Mouse (Mus musculus) liver, postnatal 0 days (tissue): ENCODE data around the gene Dus2. TPM values are rescaled to one million over a fixed set of nuclear protein-coding genes. Genes with fewer than 3 reads are reported as not detected.

Experiments used
- ATAC-seq: fragments of 200-750 bp; cut with Nextera tagmentation; 2 replicates; pipeline ENCODE4 v1.8.0; 2017; ENCODE audit warnings: mild to moderate bottlenecking, moderate library complexity
- DNase-seq: peaks from one replicate; pipeline ENCODE4 v3.0.0-alpha.2; 2016
- H3K27ac ChIP-seq: fragments of 300-500 bp; sonication (generic); 2 replicates; pipeline ENCODE4 v1.5.1; 2014; ENCODE audit warnings: antibody characterized with exemption, moderate library complexity, mild to moderate bottlenecking, low read depth
- H3K27me3 ChIP-seq: fragments of 300-500 bp; sonication (generic); 2 replicates; pipeline ENCODE4 v1.6.1; 2014; ENCODE audit warnings: low read length, control low read depth, mixed read lengths; ENCODE audit not compliant: insufficient read depth
- H3K36me3 ChIP-seq: fragments of 300-500 bp; sonication (generic); replicated peaks from 2 replicates; pipeline ENCODE4 v1.6.1; 2014; ENCODE audit warnings: mild to moderate bottlenecking, control low read depth, low read length, moderate library complexity, mixed read lengths; ENCODE audit not compliant: insufficient read depth
- H3K4me1 ChIP-seq: fragments of 300-500 bp; sonication (generic); 2 replicates; pipeline ENCODE4 v1.6.1; 2014; ENCODE audit warnings: antibody characterized with exemption, mild to moderate bottlenecking, control low read depth; ENCODE audit not compliant: insufficient read depth
- H3K4me2 ChIP-seq: fragments of 300-500 bp; sonication (generic); 2 replicates; pipeline ENCODE4 v1.6.1; 2014; ENCODE audit warnings: low read depth, mild to moderate bottlenecking, low read length, moderate library complexity, mixed read lengths
- H3K4me3 ChIP-seq: fragments of 300-500 bp; sonication (generic); 2 replicates; pipeline ENCODE4 v1.5.1; 2014; ENCODE audit warnings: low read depth, low read length
- H3K9ac ChIP-seq: fragments of 300-500 bp; sonication (generic); replicated peaks from 2 replicates; pipeline ENCODE4 v1.6.1; 2014; ENCODE audit warnings: mild to moderate bottlenecking, moderate library complexity
- H3K9me3 ChIP-seq: fragments of 300-500 bp; sonication (generic); 2 replicates; pipeline ENCODE4 v1.6.1; 2016; ENCODE audit warnings: mild to moderate bottlenecking, control low read depth, low read length, mixed read lengths
- CTCF ChIP-seq: sonication (generic); IDR thresholded peaks from 2 replicates; pipeline ENCODE4 v1.5.1; 2016; ENCODE audit warnings: antibody characterized with exemption, low read depth
- EP300 ChIP-seq: IDR thresholded peaks from 2 replicates; pipeline ENCODE4 v1.6.1; 2016; ENCODE audit warnings: antibody characterized with exemption, low read depth, mild to moderate bottlenecking
- WGBS: fragments of 180-500 bp; shearing (Covaris S2); extraction: QIAGEN DNeasy Blood & Tissue Kit; methylation state at CpG from one replicate; pipeline ENCODE4 v1.1.7; 2014; ENCODE audit not compliant: insufficient replicate concordance; 5-methylcytosine and 5-hydroxymethylcytosine counted together
- polyA plus RNA-seq: library from polyadenylated mRNA; unstranded; fragments of >200 nt; fragmentation: Nextera tagmentation; extraction: Ambion mirVana; gene quantifications from 2 replicates; pipeline ENCODE4 v1.2.1, GENCODE M21; 2015

Gene Dus2
- polyA plus RNA-seq, 1 experiment from 2014 or later, result 9.5 TPM

DNA sequence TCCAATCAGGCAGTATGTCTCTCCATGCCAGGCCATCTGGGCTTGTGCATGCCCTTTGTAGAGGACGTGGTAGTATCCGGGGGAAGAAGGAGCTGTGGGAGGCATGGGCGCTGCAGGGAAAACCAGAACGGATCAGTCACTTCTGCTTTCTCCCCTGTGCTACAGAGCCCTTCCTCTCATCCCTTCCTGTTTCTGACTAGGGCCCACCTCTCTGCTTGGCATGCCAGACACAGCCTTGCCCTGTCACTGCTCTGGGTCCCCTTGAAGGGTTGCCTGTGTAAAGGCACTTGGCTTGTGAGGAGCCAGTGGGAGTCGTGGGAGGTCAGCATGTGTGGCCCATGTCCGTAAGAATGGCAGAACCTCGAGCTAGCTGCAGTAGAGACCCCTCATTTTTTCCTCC is 5.2 kb downstream of the Dus2 start:
- ATAC-seq (no peak), DNase-seq (no peak)
- H3K4me3 ChIP-seq, result no peak overlapping the region
- no peaks in the 10 kb centered on the region for H3K27me3 ChIP-seq
- no peaks in the 10 kb centered on the region for H3K36me3 ChIP-seq
- no peak for TF ChIP-seq CTCF
- TF ChIP-seq EP300, result no peak
- WGBS, result 34% methylated on average over 4 of the region's 7 CpGs
- no peak overlapping the region for H3K4me2 ChIP-seq
- no peaks in the 10 kb centered on the region for H3K9me3 ChIP-seq
- H3K9ac ChIP-seq, result no peak overlapping the region
- no peak overlapping the region for H3K27ac ChIP-seq
- peaks cover 24% of the 10 kb centered on the region for H3K4me1 ChIP-seq

- peak; percentile 56 for DNase-seq
- 61% methylated on average over 2 of the region's 2 CpGs for WGBS
- Histone ChIP-seq H3K4me3 (no peak overlapping the region), H3K27me3 (no peaks in the 10 kb centered on the region), H3K4me1 (peaks cover 17% of the 10 kb centered on the region), H3K4me2 (no peak overlapping the region), H3K9ac (no peak overlapping the region), H3K36me3 (no peaks in the 10 kb centered on the region), H3K9me3 (no peaks in the 10 kb centered on the region), H3K27ac (peak overlapping the region; percentile 90)
- ATAC-seq, result peak; percentile 95
- TF ChIP-seq EP300 (peak; percentile 86), CTCF (no peak)
Observed at GRCm38 (mm10) chr8:105998971-105999370, 7.8 kb downstream of the Dus2 start.

DNA sequence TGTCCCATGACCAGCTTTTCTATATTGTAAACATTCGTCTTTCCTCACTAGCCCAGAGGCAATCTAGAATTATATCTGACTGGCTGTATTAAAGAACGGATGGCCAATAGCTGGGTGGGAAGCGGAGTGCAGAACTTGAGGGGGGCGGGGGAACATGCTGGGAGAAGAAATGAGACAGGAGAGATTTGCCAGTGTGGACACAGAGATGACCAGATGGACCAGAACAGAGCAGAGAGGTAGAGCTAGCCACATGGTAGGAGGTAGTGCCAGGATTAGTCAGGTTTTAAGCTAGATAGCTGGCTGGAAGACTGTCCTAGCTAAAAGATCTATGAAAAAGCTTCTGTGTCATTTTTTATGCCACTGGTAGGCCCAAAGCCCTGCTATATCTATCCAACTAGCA is 10.8 kb downstream of the Dus2 start:
- Histone ChIP-seq H3K27ac (no peak overlapping the region), H3K27me3 (no peaks in the 10 kb centered on the region), H3K4me3 (no peak overlapping the region), H3K9ac (no peak overlapping the region), H3K4me2 (no peak overlapping the region), H3K4me1 (peaks cover 7% of the 10 kb centered on the region), H3K36me3 (no peaks in the 10 kb centered on the region), H3K9me3 (no peaks in the 10 kb centered on the region)
- 72% methylated on average over 4 of the region's 4 CpGs for WGBS
- DNase-seq (no peak), ATAC-seq (no peak)
- TF ChIP-seq EP300 (no peak), CTCF (no peak)

- DNase-seq (no peak), ATAC-seq (no peak)
- TF ChIP-seq EP300 (no peak), CTCF (no peak)
- Histone ChIP-seq H3K9ac (no peak overlapping the region), H3K27me3 (no peaks in the 10 kb centered on the region), H3K36me3 (no peaks in the 10 kb centered on the region), H3K4me1 (peaks cover 4% of the 10 kb centered on the region), H3K4me2 (no peak overlapping the region), H3K9me3 (no peaks in the 10 kb centered on the region), H3K27ac (no peak overlapping the region), H3K4me3 (no peak overlapping the region)
- 52% methylated on average over 8 of the region's 8 CpGs for WGBS
Observed at GRCm38 (mm10) chr8:106004538-106005207, 13.5 kb downstream of the Dus2 start.

GRCm38 (mm10) chr8:106005875-106006274 is 14.7 kb downstream of the Dus2 start, which contains the start of gene Dpep2nb:
Gene Dpep2nb (minus strand): TSS chr8:106005975.
- no peaks in the 10 kb centered on the region for H3K9me3 ChIP-seq
- 81% methylated on average over 4 of the region's 4 CpGs for WGBS
- no peaks in the 10 kb centered on the region for H3K27me3 ChIP-seq
- no peaks in the 10 kb centered on the region for H3K36me3 ChIP-seq
- TF ChIP-seq CTCF (no peak), EP300 (no peak)
- no peak within 1 kb of the TSS for H3K4me3 ChIP-seq
- no peak within 1 kb of the TSS for H3K4me2 ChIP-seq
- H3K27ac ChIP-seq, result no peak within 1 kb of the TSS
- DNase-seq, result no peak
- no peak within 1 kb of the TSS for H3K9ac ChIP-seq
- peaks cover 14% of the 10 kb centered on the region for H3K4me1 ChIP-seq
- no peak for ATAC-seq

- H3K4me1 ChIP-seq, result peaks cover 14% of the 10 kb centered on the region
- no peak for ATAC-seq
- DNase-seq, result no peak
- no peak overlapping the region for H3K9ac ChIP-seq
- no peak overlapping the region for H3K4me2 ChIP-seq
- H3K27ac ChIP-seq, result no peak overlapping the region
- no peak overlapping the region for H3K4me3 ChIP-seq
- no peaks in the 10 kb centered on the region for H3K9me3 ChIP-seq
- TF ChIP-seq EP300 (no peak), CTCF (peak; percentile 55)
- no peaks in the 10 kb centered on the region for H3K36me3 ChIP-seq
- no peaks in the 10 kb centered on the region for H3K27me3 ChIP-seq
- WGBS, result 81% methylated on average over 4 of the region's 4 CpGs
Observed at GRCm38 (mm10) chr8:106006413-106006812, 15.3 kb downstream of the Dus2 start.
